Mouse (Mus musculus) cerebellum, adult 2 months (tissue): Measurements from ENCODE around the gene Nedd8.
A peak's percentile ranks its signal among the peaks of the same experiment; 100 is the strongest.

Experiments used
- CTCF ChIP-seq: fragments of 200-500 bp; IDR thresholded peaks from 2 replicates; pipeline ENCODE4 v1.5.1; 2011; ENCODE audit warnings: low read depth, mild to moderate bottlenecking, control low read depth, low read length, moderate library complexity, borderline replicate concordance; ENCODE audit not compliant: insufficient read depth
- POLR2A ChIP-seq: fragments of 200-500 bp; IDR thresholded peaks from 2 replicates; pipeline ENCODE4 v1.6.1; 2011; ENCODE audit warnings: low read length, control low read depth, borderline replicate concordance; ENCODE audit not compliant: insufficient read depth

GRCm38 (mm10) chr14:55671833-55672740 is at the start of gene Nedd8, which contains the start of gene Gmpr2:
- TF ChIP-seq POLR2A (peak; percentile 77), CTCF (no peak)
